Mouse (Mus musculus) layer of hippocampus, postnatal 25 days (tissue): ENCODE data around the gene Cd2bp2. TPM values are rescaled to one million over a fixed set of nuclear protein-coding genes. Genes with fewer than 3 reads are reported as not detected.

Experiments
- DNase-seq, 2 experiments: peaks; one replicate each; pipeline ENCODE4 v3.0.0; 2022; ENCODE audit warnings: mixed read lengths in 2 of 2, low spot score in 1 of 2; ENCODE audit errors: extremely low spot score in 1 of 2
- total RNA-seq, 2 experiments: library from RNA; stranded (reverse); gene quantifications; 2 replicates each; pipeline ENCODE4 v1.2.3; 2021

Cd2bp2 gene
- 10 to 100 TPM; 92.1 to 95.7 TPM for total RNA-seq

GRCm38 (mm10) chr7:127195544-127196295, at the start of gene Cd2bp2:
Gene Cd2bp2, minus strand, starts transcription at chr7:127196050.
- peak; percentile 82 to 89 for DNase-seq

- no peak for DNase-seq
These were observed 49.0 kb upstream of the Cd2bp2 start for GRCm38 (mm10) chr7:127244658-127245510.

- peak; percentile 81 to 89 for DNase-seq
These were observed 48.2 kb upstream of the Cd2bp2 start, which contains the start of gene Zfp771 for GRCm38 (mm10) chr7:127243870-127244657. Gene Zfp771, plus strand, starts transcription at chr7:127244274.

DNA sequence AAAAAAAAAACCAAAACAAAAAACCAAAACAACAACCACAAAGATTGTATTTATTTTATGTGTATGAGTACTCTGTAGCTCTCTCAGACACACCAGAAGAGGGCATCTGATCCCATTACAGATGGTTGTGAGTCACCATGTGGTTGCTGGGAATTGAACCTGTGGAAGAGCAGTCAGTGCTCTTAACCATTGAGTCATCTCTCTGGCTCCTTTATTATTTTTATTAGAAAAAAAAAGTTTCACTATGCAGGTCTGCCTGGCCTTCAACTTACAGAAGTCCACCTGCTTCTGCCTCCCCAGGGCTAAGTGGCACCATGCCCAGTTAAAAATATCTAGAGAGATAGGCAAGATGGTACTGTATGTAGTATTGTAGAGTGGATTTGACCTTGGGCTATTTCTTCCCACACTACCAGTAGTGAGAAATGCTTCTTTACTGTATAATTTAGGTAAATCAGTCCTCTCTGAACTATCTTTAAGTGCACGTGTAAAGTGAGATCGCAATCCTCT, 47.6 kb upstream of the Cd2bp2 start:
- DNase-seq, result no peak

- DNase-seq, result no peak
These were observed 38.9 kb upstream of the Cd2bp2 start for GRCm38 (mm10) chr7:127234777-127235176.

DNA sequence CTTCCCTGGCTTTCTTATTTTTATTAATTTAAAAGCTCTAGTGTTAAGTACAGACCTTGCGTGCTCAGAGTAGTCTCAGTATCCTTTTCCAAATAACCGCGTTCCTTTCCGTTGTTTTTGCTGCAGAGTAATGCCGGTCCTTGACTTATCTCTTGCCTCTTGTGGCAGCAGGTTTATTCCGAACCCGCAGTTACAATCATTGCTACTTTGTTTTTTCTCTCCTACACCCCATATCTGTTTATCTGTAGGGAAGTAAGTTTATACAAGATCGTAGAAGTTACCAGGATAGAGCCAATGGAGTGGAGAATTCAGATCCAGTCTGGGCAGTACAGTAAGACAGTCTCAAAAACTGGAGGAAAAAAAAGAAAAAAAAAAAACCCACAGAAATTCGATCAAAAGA, 37.9 kb upstream of the Cd2bp2 start:
- DNase-seq, result no peak

GRCm38 (mm10) chr7:127233368-127233749, 37.5 kb upstream of the Cd2bp2 start:
- DNase-seq, result peak in 1 of 2 experiments; percentile 33

DNA sequence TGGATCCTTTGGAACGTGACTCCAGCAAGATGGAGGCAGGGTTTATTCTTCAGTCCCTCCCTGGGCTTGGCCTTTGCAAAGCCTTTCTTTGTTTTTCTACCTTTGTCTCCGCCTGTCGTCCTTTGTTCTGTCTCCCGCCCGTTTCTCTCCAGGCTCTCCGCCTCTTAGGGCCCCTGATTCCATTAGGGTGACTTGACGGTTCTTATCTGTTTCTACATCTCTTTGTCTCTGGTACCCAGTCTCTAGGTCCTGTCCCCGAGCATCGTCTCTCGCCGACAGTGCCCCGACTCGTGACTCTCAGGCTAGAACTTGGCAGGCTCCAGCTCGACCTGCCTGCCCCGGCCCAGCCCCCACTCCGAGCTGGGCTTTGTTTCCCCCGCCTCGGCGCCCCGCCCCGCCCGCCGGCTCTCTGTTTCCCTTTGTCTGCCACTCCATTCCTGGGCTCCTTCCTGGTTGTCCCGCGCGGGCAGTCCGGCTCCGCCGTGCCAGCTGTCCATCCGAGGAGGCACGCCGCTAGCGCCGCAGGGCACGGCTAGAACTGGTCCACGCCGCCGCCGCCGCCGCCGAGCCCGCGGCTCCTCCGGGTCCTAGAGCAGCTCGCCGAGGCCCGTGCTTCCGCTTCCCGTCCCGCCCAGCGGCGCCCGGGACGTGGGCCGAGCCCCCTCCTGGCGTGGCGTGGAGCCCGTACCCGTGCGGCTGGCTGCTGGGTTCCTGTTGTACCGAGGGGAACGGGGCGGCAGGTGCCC, 36.9 kb upstream of the Cd2bp2 start, which contains the start of the genes Zfp553 and Sept1:
Gene Zfp553 (plus strand): TSS at position 440 of the 746 bp plus-strand sequence.
Gene Sept1 (minus strand): TSS at position 509 of the 746 bp plus-strand sequence.
- peak; percentile 68 to 81 for DNase-seq

DNA sequence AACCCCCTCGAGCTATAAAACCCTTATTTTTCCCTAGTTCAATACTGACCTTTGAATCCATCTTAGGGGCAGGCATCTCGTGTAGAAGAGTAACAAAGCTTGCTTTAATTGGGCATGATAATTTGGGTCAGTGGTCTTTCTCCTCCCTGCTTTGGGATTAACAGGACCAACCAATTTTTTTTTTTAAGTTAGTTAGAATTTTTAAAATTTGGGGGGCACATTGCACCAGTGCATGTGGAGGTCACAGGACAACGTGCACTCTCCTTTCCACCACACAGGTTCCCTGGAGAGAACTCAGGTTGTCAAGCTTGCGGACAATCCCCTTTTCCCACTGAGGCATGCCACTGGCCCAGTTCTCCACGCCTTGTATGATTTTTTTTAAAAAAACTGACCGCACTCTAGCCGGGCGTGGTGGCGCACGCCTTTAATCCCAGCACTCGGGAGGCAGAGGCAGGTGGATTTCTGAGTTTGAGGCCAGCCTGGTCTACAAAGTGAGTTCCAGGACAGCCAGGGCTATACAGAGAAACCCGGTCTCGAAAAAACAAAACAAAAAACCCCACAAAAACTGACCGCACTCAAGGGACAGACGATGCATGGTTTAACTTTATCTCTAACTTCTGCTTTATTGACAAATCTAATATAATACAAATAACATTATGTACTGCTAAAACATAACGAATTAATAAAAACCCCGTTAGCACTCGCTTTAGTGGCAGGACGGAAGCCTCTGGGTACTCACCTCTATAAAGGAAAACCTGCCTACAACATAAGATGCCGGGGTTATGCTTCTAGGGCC, 36.2 kb upstream of the Cd2bp2 start:
- no peak for DNase-seq

GRCm38 (mm10) chr7:127231376-127231775, 35.5 kb upstream of the Cd2bp2 start:
- DNase-seq, result no peak

DNA sequence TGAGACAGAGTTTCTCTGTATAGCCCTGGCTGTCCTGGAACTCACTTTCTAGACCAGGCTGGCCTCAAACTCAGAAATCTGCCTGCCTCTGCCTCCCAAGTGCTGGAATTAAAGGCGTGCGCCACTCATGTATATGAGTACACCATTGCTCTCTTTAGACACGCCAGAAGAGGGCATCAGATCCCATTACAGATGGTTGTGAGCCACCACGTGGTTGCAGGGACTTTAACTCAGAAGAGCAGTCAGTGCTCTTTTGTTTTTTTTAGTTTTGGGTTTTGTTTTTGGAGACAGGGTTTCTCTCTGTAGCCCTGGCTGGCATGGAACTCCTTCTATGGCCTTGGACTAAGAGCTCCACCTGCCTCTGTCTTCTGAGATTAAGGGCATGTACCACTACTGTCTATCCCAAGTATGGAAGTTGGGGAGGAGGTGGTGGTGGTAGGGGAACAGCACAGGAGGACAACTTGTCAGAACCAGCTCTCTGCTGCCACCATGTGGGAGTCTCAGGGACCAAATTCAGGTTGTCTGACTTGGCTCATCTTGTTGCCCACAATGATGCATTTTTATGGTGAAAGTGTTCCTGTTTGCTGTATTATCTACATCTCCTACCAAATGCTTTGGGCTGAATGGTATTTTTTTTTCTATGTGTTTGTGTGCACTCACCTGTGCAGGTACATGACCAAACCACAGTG, 32.9 kb upstream of the Cd2bp2 start:
- DNase-seq, result peak; percentile 57 to 89

DNA sequence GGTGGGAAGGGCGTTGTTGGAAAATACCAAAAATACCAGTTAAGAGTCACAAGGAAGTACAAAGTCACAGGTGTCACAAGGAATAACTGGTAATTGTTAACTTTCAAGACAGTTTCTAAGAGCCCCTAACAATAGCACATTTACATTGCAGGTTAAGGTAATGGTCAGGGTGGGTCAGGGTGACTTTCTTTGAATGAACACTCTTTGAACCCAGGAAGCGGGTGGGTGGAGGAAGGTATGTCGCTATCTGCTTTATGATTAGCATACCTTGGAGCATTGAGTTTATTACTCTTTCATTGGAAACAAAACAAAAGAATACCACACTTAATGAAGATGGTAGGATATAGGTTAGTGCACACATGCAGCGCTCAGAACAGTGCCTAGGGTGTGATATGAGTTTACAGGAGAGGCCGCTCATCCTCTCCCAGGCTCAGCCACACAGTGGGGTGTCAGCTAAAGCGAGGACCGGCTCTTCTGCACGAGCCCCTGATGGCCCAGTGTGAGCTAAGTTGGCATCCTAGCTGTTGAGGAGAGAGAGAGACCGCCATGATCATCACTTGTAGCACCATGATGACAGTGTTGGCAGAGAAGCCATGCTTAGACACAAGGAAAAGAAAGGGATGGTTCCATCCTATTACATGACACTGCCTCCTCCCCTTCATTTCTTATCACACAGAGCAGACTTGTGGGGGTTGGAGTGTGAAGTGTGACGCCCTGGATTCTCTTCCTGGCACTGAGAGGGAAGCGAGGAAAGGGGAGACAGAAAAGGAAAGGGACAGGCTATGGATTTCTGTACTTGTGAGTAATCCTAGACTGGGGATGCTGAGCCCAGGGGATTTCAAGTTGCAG, 29.5 kb upstream of the Cd2bp2 start:
- DNase-seq, result no peak

DNA sequence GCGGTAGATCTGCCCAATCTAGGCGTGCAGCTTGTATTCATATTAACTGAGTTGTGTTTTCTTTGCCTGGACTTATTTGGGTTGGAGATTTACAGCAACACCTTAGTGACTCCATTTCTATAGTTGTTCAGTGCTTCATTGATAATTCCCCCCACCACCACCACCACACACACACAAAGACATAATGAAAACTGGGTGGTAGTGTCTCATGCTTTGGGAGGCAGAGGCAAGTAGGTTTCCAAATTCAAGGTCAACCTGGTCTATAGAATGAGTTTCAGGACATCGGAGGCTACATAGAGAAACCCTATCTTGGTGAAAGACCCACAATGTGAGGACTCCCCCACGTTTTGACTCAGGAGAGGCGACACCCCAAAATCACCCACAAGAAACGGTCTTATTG, 28.8 kb upstream of the Cd2bp2 start:
- no peak for DNase-seq

DNA sequence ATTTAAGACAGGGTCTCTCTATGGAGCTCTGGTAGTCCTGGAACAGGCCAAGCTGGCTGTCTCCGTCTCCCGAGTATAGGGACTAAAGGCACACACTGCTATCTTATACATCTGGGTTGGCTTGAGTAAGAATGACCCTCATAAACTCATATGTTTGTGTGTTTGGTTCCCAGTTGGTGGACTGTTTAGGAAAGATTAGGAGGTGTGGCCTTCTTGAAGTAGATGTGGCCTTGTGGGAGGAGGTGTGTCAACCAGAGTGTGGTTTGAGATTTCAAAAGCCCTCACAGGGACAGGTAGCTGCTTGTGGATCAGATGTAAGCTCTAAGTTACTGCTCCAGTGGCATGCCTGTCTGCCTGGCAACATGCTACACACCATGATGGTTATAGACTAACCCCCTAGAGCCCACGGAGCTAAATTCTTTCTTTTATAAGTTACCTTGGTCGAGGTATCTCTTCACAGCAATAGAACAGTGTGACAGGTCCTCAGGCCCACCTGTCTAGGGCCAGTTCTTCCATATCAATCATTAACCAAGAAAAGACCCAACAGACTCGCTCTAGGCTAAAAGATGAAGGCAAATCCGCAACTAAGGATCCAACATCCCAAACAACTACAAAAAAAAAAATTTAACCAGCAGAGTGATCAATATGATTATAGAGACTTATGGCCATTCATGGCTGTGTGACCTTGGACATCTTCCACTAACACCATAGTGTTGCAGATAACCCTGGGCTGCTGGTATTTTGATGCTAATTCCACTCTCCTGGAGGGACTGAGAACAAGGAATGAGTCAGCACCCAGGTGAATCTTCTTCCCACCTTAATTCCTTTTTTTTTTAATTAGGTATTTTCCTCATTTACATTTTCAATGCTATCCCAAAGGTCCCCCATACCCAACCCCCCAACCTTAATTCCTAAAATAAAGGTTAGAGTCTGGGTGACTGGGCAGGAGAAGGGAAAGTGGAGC, 27.9 kb upstream of the Cd2bp2 start:
- DNase-seq, result no peak

DNA sequence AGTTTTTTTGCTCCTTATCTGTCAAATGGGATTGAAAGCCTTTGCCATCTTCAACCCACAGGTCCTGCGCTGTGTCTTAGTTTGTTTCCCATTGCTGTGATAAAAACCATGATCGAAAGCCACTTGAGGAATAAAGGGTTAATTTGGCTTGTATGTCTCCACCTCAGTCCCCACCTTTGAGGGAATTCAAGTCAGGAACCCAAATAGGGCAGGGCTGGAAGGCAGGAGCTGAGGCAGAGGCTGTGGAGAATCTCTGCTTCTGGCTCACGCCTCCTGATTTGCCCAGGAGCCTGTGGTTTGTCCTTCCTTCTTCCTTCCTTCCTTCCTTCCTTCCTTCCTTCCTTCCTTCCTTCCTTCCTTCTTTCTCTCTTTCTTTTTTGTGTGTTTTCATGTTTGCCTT, 27.3 kb upstream of the Cd2bp2 start:
- no peak for DNase-seq

- DNase-seq, result no peak
These were observed 24.6 kb upstream of the Cd2bp2 start for GRCm38 (mm10) chr7:127220440-127220839.
